Mouse (Mus musculus) MEL (cell line): Measurements from ENCODE around the gene Tenm3. TPM values are rescaled to one million over a fixed set of nuclear protein-coding genes. Genes with fewer than 3 reads are reported as not detected.

Experiments used
- DNase-seq: peaks from one replicate; pipeline ENCODE4 v3.0.0; 2011; ENCODE audit warnings: low read depth, low spot score
- H3K27ac ChIP-seq: 2 replicates; pipeline ENCODE4 v1.5.1; 2012; ENCODE audit warnings: low read depth, mild to moderate bottlenecking, control low read depth, low read length, moderate library complexity; ENCODE audit not compliant: control insufficient read depth
- H3K27me3 ChIP-seq, 2 experiments: fragments of 150-350 bp in 1 of 2; sonication (generic) in 1 of 2; 2 replicates each; pipeline ENCODE4 v1.6.1; 2012; ENCODE audit warnings: low read length in 2 of 2, mild to moderate bottlenecking in 2 of 2, improper control_type of control experiment in 1 of 2, moderate library complexity in 1 of 2; ENCODE audit not compliant: insufficient read depth in 2 of 2, control insufficient read depth in 1 of 2
- H3K36me3 ChIP-seq, 2 experiments: 2 replicates each; pipeline ENCODE4 v1.6.1; 2012 to 2014; ENCODE audit warnings: low read length in 2 of 2, improper control_type of control experiment in 1 of 2, inconsistent platforms in 1 of 2, mild to moderate bottlenecking in 1 of 2; ENCODE audit not compliant: insufficient read depth in 2 of 2, control insufficient read depth in 1 of 2
- H3K4me1 ChIP-seq, 2 experiments: fragments of 150-350 bp in 1 of 2; sonication (generic) in 1 of 2; 2 replicates each; pipeline ENCODE4 v1.6.1; 2012; ENCODE audit warnings: low read length in 2 of 2, improper control_type of control experiment in 1 of 2, mild to moderate bottlenecking in 1 of 2; ENCODE audit not compliant: insufficient read depth in 2 of 2, control insufficient read depth in 1 of 2
- H3K4me3 ChIP-seq, 2 experiments: fragments of 150-350 bp in 1 of 2; sonication (generic) in 1 of 2; 2 replicates each; pipeline ENCODE4 v1.5.1; 2012; ENCODE audit warnings: low read depth in 2 of 2, low read length in 2 of 2, mild to moderate bottlenecking in 2 of 2, moderate library complexity in 2 of 2, control low read depth in 1 of 2, improper control_type of control experiment in 1 of 2; ENCODE audit not compliant: control insufficient read depth in 1 of 2, insufficient read depth in 1 of 2
- H3K79me2 ChIP-seq: 2 replicates; pipeline ENCODE4 v1.6.1; 2012; ENCODE audit warnings: mild to moderate bottlenecking, low read length, moderate library complexity; ENCODE audit not compliant: control insufficient read depth, poor library complexity, insufficient read depth
- H3K9ac ChIP-seq: 2 replicates; pipeline ENCODE4 v1.6.1; 2012; ENCODE audit warnings: low read depth, mild to moderate bottlenecking, control low read depth, low read length, moderate library complexity; ENCODE audit not compliant: control insufficient read depth, poor library complexity, severe bottlenecking
- H3K9me3 ChIP-seq: fragments of 150-350 bp; sonication (generic); replicated peaks from 2 replicates; pipeline ENCODE4 v1.6.1; 2012; ENCODE audit warnings: mild to moderate bottlenecking, low read length, improper control_type of control experiment, moderate library complexity; ENCODE audit not compliant: insufficient read depth
- BHLHE40 ChIP-seq: IDR thresholded peaks from 2 replicates; pipeline ENCODE4 v1.6.1; 2012; ENCODE audit warnings: low read depth, mild to moderate bottlenecking, inconsistent platforms, low read length, improper control_type of control experiment, borderline replicate concordance
- CHD1 ChIP-seq: IDR thresholded peaks from 2 replicates; pipeline ENCODE4 v1.6.1; 2012; ENCODE audit warnings: low read depth, mild to moderate bottlenecking, inconsistent platforms, low read length, improper control_type of control experiment
- CHD2 ChIP-seq: IDR thresholded peaks from 2 replicates; pipeline ENCODE4 v1.6.1; 2011; ENCODE audit warnings: low read length, improper control_type of control experiment
- CTCF ChIP-seq, 3 experiments: IDR thresholded peaks in 2 of 3; conservative IDR thresholded peaks in 1 of 3; 2 replicates each; pipeline ENCODE4 v1.5.1; 2011 to 2012; ENCODE audit warnings: low read length in 3 of 3, low read depth in 2 of 3, mild to moderate bottlenecking in 2 of 3, improper control_type of control experiment in 1 of 3, inconsistent platforms in 1 of 3, mixed read lengths in 1 of 3, moderate library complexity in 1 of 3; ENCODE audit not compliant: control insufficient read depth in 1 of 3, insufficient read depth in 1 of 3, poor library complexity in 1 of 3, severe bottlenecking in 1 of 3
- E2F4 ChIP-seq: IDR thresholded peaks from 2 replicates; pipeline ENCODE4 v1.6.1; 2011; ENCODE audit warnings: low read depth, low read length, improper control_type of control experiment, borderline replicate concordance
- ELF1 ChIP-seq: IDR thresholded peaks from 2 replicates; pipeline ENCODE4 v1.6.1; 2014; ENCODE audit warnings: low read depth, mild to moderate bottlenecking, inconsistent platforms, low read length, improper control_type of control experiment, moderate library complexity
- ETS1 ChIP-seq: IDR thresholded peaks from 2 replicates; pipeline ENCODE4 v1.6.1; 2012; ENCODE audit warnings: low read depth, mild to moderate bottlenecking, inconsistent platforms, low read length, improper control_type of control experiment, moderate library complexity
- HCFC1 ChIP-seq: IDR thresholded peaks from 2 replicates; pipeline ENCODE4 v1.6.1; 2012; ENCODE audit warnings: low read depth, mild to moderate bottlenecking, inconsistent platforms, low read length, improper control_type of control experiment, moderate library complexity
- MAFK ChIP-seq: IDR thresholded peaks from 2 replicates; pipeline ENCODE4 v1.6.1; 2011; ENCODE audit warnings: low read depth, mild to moderate bottlenecking, low read length, improper control_type of control experiment, borderline replicate concordance
- MAZ ChIP-seq: IDR thresholded peaks from 2 replicates; pipeline ENCODE4 v1.6.1; 2012; ENCODE audit warnings: low read depth, mild to moderate bottlenecking, inconsistent platforms, low read length, improper control_type of control experiment
- MYC ChIP-seq: IDR thresholded peaks from 2 replicates; pipeline ENCODE4 v1.6.1; 2011; ENCODE audit warnings: low read depth, mild to moderate bottlenecking, low read length, improper control_type of control experiment, moderate library complexity
- NELFE ChIP-seq: IDR thresholded peaks from 2 replicates; pipeline ENCODE4 v1.6.1; 2011; ENCODE audit warnings: low read depth, low read length, improper control_type of control experiment
- NRF1 ChIP-seq: IDR thresholded peaks from 2 replicates; pipeline ENCODE4 v1.6.1; 2014; ENCODE audit warnings: low read depth, mild to moderate bottlenecking, inconsistent platforms, low read length, improper control_type of control experiment, moderate library complexity; ENCODE audit not compliant: poor library complexity, insufficient read depth, severe bottlenecking
- POLR2A ChIP-seq, 2 experiments: IDR thresholded peaks; 2 replicates each; pipeline ENCODE4 v1.6.1; 2011 to 2012; ENCODE audit warnings: low read length in 2 of 2, mild to moderate bottlenecking in 2 of 2, control low read depth in 1 of 2, improper control_type of control experiment in 1 of 2, low read depth in 1 of 2, moderate library complexity in 1 of 2; ENCODE audit not compliant: control insufficient read depth in 1 of 2, insufficient read depth in 1 of 2, poor library complexity in 1 of 2
- POLR2AphosphoS2 ChIP-seq: IDR thresholded peaks from 2 replicates; pipeline ENCODE4 v1.6.1; 2011; ENCODE audit warnings: low read length, improper control_type of control experiment
- POLR2AphosphoS5 ChIP-seq: IDR thresholded peaks from 2 replicates; pipeline ENCODE4 v1.6.1; 2012; ENCODE audit warnings: low read depth, borderline replicate concordance, mild to moderate bottlenecking, inconsistent platforms, low read length, moderate library complexity, mixed read lengths
- RAD21 ChIP-seq: IDR thresholded peaks from 2 replicates; pipeline ENCODE4 v1.6.1; 2011; ENCODE audit warnings: mild to moderate bottlenecking, low read depth, low read length, improper control_type of control experiment
- RCOR1 ChIP-seq: IDR thresholded peaks from 2 replicates; pipeline ENCODE4 v1.6.1; 2012; ENCODE audit warnings: low read depth, mild to moderate bottlenecking, inconsistent platforms, low read length, improper control_type of control experiment
- TBP ChIP-seq: IDR thresholded peaks from 2 replicates; pipeline ENCODE4 v1.8.0; 2011; ENCODE audit warnings: low read depth, low read length, improper control_type of control experiment
- USF1 ChIP-seq: IDR thresholded peaks from 2 replicates; pipeline ENCODE4 v1.6.1; 2014; ENCODE audit warnings: low read depth, mild to moderate bottlenecking, inconsistent platforms, low read length, improper control_type of control experiment, moderate library complexity
- ZC3H11A ChIP-seq: IDR thresholded peaks from 2 replicates; pipeline ENCODE4 v1.6.1; 2012; ENCODE audit warnings: low read depth, mild to moderate bottlenecking, inconsistent platforms, low read length, improper control_type of control experiment
- ZMIZ1 ChIP-seq: IDR thresholded peaks from 2 replicates; pipeline ENCODE4 v1.6.1; 2012; ENCODE audit warnings: low read depth, mild to moderate bottlenecking, inconsistent platforms, low read length, improper control_type of control experiment, moderate library complexity
- polyA plus RNA-seq, 2 experiments: library from polyadenylated mRNA; stranded (reverse) in 1 of 2; unstranded in 1 of 2; fragments of >175 nt in 1 of 2; fragments of >200 nt in 1 of 2; gene quantifications; 2 replicates each; pipeline versions ENCODE4 v1.2.1 to v1.2.4; 2012; ENCODE audit warnings: low replicate concordance in 2 of 2, low read depth in 1 of 2; ENCODE audit not compliant: insufficient read length in 2 of 2, insufficient read depth in 1 of 2, missing spikeins in 1 of 2
- total RNA-seq: library from RNA; depleted of rRNA; stranded (reverse); fragments of 300-350 nt; gene quantifications from 2 replicates; pipeline ENCODE4 v1.2.3, GENCODE M21; 2012

The Tenm3 gene
- total and polyA plus RNA-seq, 3 experiments, result not detected

GRCm38 (mm10) chr8:48636979-48637378 lies 206.8 kb downstream of the Tenm3 start:
- no peaks in the 10 kb centered on the region for H3K27me3 ChIP-seq
- no peaks in the 10 kb centered on the region for H3K79me2 ChIP-seq
- H3K9me3 ChIP-seq, result no peaks in the 10 kb centered on the region
- TF ChIP-seq CTCF (IDR thresholded peaks at IDR 0.05 in 2 of 3, conservative IDR thresholded peaks at IDR 0.05 in 1 of 3; ENCODE audit: control insufficient read depth in 1 of 3, insufficient read depth in 1 of 3, low read depth in 2 of 3, low read length in 3 of 3, poor library complexity in 1 of 3, severe bottlenecking in 1 of 3) (no peak), CHD1 (no peak), RCOR1 (no peak), ETS1 (no peak), HCFC1 (no peak), TBP (no peak), ZMIZ1 (no peak), MAZ (no peak), POLR2AphosphoS2 (no peak), ZC3H11A (no peak)
- no peaks in the 10 kb centered on the region for H3K4me1 ChIP-seq
- H3K9ac ChIP-seq, result no peak overlapping the region
- H3K36me3 ChIP-seq, result no peaks in the 10 kb centered on the region
- no peak overlapping the region for H3K4me3 ChIP-seq
- H3K27ac ChIP-seq, result no peak overlapping the region
- no peak for DNase-seq

GRCm38 (mm10) chr8:48635815-48636214 lies 207.9 kb downstream of the Tenm3 start:
- H3K27ac ChIP-seq, result no peak overlapping the region
- no peak for TF ChIP-seq BHLHE40
- TF ChIP-seq E2F4, result no peak
- TF ChIP-seq RAD21, result no peak
- no peak for TF ChIP-seq CHD2
- TF ChIP-seq ZC3H11A, result no peak
- no peak for TF ChIP-seq NRF1
- TF ChIP-seq POLR2AphosphoS5, result no peak
- TF ChIP-seq MAFK, result no peak
- no peak for TF ChIP-seq USF1
- no peak for TF ChIP-seq POLR2AphosphoS2
- no peak for TF ChIP-seq ELF1
- no peak for TF ChIP-seq NELFE
- TF ChIP-seq MYC, result no peak
- TF ChIP-seq MAZ, result no peak
- TF ChIP-seq HCFC1, result no peak
- no peak for TF ChIP-seq ETS1
- TF ChIP-seq POLR2A (IDR thresholded peaks at IDR 0.05; ENCODE audit: control insufficient read depth in 1 of 2, insufficient read depth in 1 of 2, low read depth in 1 of 2, low read length in 2 of 2, poor library complexity in 1 of 2), result no peak
- TF ChIP-seq TBP, result no peak

More at GRCm38 (mm10) chr8:48635815-48636214, 207.9 kb downstream of the Tenm3 start:
- no peak overlapping the region for H3K4me3 ChIP-seq
- no peaks in the 10 kb centered on the region for H3K79me2 ChIP-seq
- DNase-seq, result no peak
- H3K36me3 ChIP-seq, result no peaks in the 10 kb centered on the region
- H3K9ac ChIP-seq, result no peak overlapping the region
- H3K9me3 ChIP-seq, result no peaks in the 10 kb centered on the region
- no peaks in the 10 kb centered on the region for H3K4me1 ChIP-seq
- H3K27me3 ChIP-seq, result no peaks in the 10 kb centered on the region
